Mouse (Mus musculus): ENCODE results near the gene Aire.

GRCm38 (mm10) chr10:77984660-77985059 is 58.8 kb downstream of the Aire start:
- TF ChIP-seq CTCF (IDR thresholded peaks at IDR 0.05; ENCODE audit: low read depth, low read length), result peak; percentile 62
- TF ChIP-seq POLR2A (IDR thresholded peaks at IDR 0.05; ENCODE audit: borderline replicate concordance, low read depth, low read length), result no peak
